Mouse (Mus musculus) liver, embryonic 12.5 days (tissue): ENCODE measurements around the gene Apba3. TPM values are rescaled to one million over a fixed set of nuclear protein-coding genes. Genes with fewer than 3 reads are reported as not detected.
A peak's percentile ranks its signal among the peaks of the same experiment; 100 is the strongest.

ENCODE experiments used
- ATAC-seq: fragments of 200-750 bp; cut with Nextera tagmentation; 2 replicates; pipeline ENCODE4 v1.8.0; 2017; ENCODE audit warnings: moderate number of reproducible peaks, mild to moderate bottlenecking, moderate library complexity
- H3K27ac ChIP-seq: fragments of 300-500 bp; sonication (generic); 2 replicates; pipeline ENCODE4 v1.5.1; 2016; ENCODE audit warnings: mild to moderate bottlenecking
- H3K27me3 ChIP-seq: fragments of 300-500 bp; sonication (generic); replicated peaks from 2 replicates; pipeline ENCODE4 v1.6.1; 2016; ENCODE audit warnings: mild to moderate bottlenecking, moderate library complexity
- H3K36me3 ChIP-seq: fragments of 300-500 bp; sonication (generic); 2 replicates; pipeline ENCODE4 v1.6.1; 2016; ENCODE audit warnings: mild to moderate bottlenecking, moderate library complexity
- H3K4me1 ChIP-seq: fragments of 300-500 bp; sonication (generic); 2 replicates; pipeline ENCODE4 v1.6.1; 2016
- H3K4me2 ChIP-seq: fragments of 300-500 bp; sonication (generic); 2 replicates; pipeline ENCODE4 v1.6.1; 2016; ENCODE audit warnings: mild to moderate bottlenecking, moderate library complexity
- H3K4me3 ChIP-seq: fragments of 300-500 bp; sonication (generic); 2 replicates; pipeline ENCODE4 v1.5.1; 2016; ENCODE audit warnings: mild to moderate bottlenecking, moderate library complexity
- H3K9ac ChIP-seq: fragments of 300-500 bp; sonication (generic); 2 replicates; pipeline ENCODE4 v1.6.1; 2016; ENCODE audit warnings: mild to moderate bottlenecking, moderate library complexity
- H3K9me3 ChIP-seq: fragments of 300-500 bp; sonication (generic); replicated peaks from 2 replicates; pipeline ENCODE4 v1.6.1; 2016; ENCODE audit warnings: mild to moderate bottlenecking, moderate library complexity
- WGBS: fragments of 180-500 bp; shearing (Covaris S2); methylation state at CpG from one replicate; pipeline ENCODE4 v1.1.7; 2016; ENCODE audit not compliant: insufficient replicate concordance; 5-methylcytosine and 5-hydroxymethylcytosine counted together
- polyA plus RNA-seq: library from polyadenylated mRNA; unstranded; fragments of >200 nt; fragmentation: Nextera tagmentation; extraction: Ambion mirVana; gene quantifications from 2 replicates; pipeline ENCODE4 v1.2.1, GENCODE M21; 2016

Gene Apba3
- polyA plus RNA-seq, 1 experiment from 2014 or later, result 30.4 TPM

- ATAC-seq, result no peak
- 62% methylated on average over 6 of the region's 6 CpGs for WGBS
- Histone ChIP-seq H3K36me3 (no peaks in the 10 kb centered on the region), H3K27me3 (peaks cover 84% of the 10 kb centered on the region), H3K9ac (no peak overlapping the region), H3K4me1 (peaks cover 24% of the 10 kb centered on the region), H3K27ac (no peak overlapping the region; the same call in 1 of the 2 replicates), H3K4me2 (no peak overlapping the region), H3K9me3 (no peaks in the 10 kb centered on the region), H3K4me3 (no peak overlapping the region)
Measured at GRCm38 (mm10) chr10:81234206-81234605, 32.6 kb upstream of the Apba3 start.

- Histone ChIP-seq H3K4me2 (no peak overlapping the region), H3K4me1 (peaks cover 24% of the 10 kb centered on the region), H3K9ac (no peak overlapping the region), H3K27me3 (peaks cover 84% of the 10 kb centered on the region), H3K9me3 (no peaks in the 10 kb centered on the region), H3K4me3 (no peak overlapping the region), H3K27ac (no peak overlapping the region), H3K36me3 (no peaks in the 10 kb centered on the region)
- 70% methylated on average over 12 of the region's 12 CpGs for WGBS
- ATAC-seq, result no peak
Measured at GRCm38 (mm10) chr10:81236471-81237268, 30.1 kb upstream of the Apba3 start.

GRCm38 (mm10) chr10:81238618-81239017 lies 28.1 kb upstream of the Apba3 start:
- peaks cover 11% of the 10 kb centered on the region; the same call in 1 of the 2 replicates for H3K4me1 ChIP-seq
- H3K4me3 ChIP-seq, result no peak overlapping the region
- no peaks in the 10 kb centered on the region for H3K36me3 ChIP-seq
- H3K27ac ChIP-seq, result no peak overlapping the region
- no peak overlapping the region for H3K9ac ChIP-seq
- no peak overlapping the region for H3K4me2 ChIP-seq
- 58% methylated on average over 2 of the region's 2 CpGs for WGBS
- no peaks in the 10 kb centered on the region for H3K9me3 ChIP-seq
- H3K27me3 ChIP-seq, result peaks cover 92% of the 10 kb centered on the region
- ATAC-seq, result no peak

DNA sequence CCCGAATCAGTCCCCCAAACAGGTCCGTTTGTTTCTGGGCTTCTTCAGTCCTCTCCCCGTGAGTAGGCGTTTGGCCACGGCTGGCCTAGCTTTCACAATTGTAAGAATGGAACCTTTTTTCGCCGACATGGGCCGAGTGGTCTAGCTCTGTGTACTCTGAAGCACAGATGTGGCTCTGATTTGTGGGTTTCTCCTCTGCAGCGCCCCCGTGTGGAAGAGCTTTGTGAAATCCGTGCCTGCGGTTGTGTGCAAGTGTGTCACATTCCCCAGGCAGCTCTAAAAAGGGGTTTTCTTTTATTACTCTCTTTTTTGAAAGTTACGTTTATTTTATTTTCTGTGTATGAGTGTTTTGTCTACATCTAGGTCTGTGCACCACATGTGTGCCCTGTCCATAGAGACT lies 25.9 kb upstream of the Apba3 start:
- no peaks in the 10 kb centered on the region for H3K9me3 ChIP-seq
- peaks cover 99% of the 10 kb centered on the region for H3K27me3 ChIP-seq
- H3K27ac ChIP-seq, result no peak overlapping the region
- no peak overlapping the region for H3K4me2 ChIP-seq
- WGBS, result 19% methylated on average over 13 of the region's 13 CpGs
- no peaks in the 10 kb centered on the region for H3K36me3 ChIP-seq
- no peak for ATAC-seq
- H3K4me1 ChIP-seq, result 0 out of 2 replicates have a peak, but pooled peaks cover 14% of the 10 kb centered on the region
- no peak overlapping the region for H3K4me3 ChIP-seq
- H3K9ac ChIP-seq, result no peak overlapping the region

DNA sequence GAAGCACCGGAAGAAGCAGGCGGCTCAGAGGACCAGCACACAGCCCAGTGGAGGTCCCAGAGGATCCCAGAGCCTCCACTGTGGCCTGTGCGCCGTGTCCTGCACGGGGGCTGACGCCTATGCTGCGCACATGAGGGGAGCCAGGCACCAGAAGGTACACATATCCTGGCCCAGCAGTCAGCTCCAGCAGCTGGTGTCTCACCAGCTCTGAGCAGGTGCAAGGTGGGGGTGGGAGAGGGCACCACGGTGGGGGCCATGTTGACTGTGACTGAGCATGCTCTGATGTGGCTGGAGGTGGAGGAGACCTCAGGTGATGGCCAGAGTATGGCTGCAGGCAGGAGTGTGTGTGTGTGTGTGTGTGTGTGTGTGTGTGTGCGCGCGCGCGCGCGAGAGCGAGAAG lies 24.7 kb upstream of the Apba3 start:
- ATAC-seq, result no peak
- 87% methylated on average over 16 of the region's 16 CpGs for WGBS
- Histone ChIP-seq H3K27me3 (peaks cover 94% of the 10 kb centered on the region), H3K9ac (no peak overlapping the region), H3K4me2 (no peak overlapping the region), H3K36me3 (no peaks in the 10 kb centered on the region), H3K27ac (no peak overlapping the region), H3K4me1 (0 out of 2 replicates have a peak, but pooled peaks cover 14% of the 10 kb centered on the region), H3K9me3 (no peaks in the 10 kb centered on the region), H3K4me3 (no peak overlapping the region)

- H3K27me3 ChIP-seq, result peaks cover 80% of the 10 kb centered on the region
- no peak overlapping the region for H3K27ac ChIP-seq
- H3K9ac ChIP-seq, result no peak overlapping the region
- H3K9me3 ChIP-seq, result no peaks in the 10 kb centered on the region
- no peak for ATAC-seq
- H3K4me1 ChIP-seq, result 0 out of 2 replicates have a peak, but pooled peaks cover 14% of the 10 kb centered on the region
- 61% methylated on average over 4 of the region's 4 CpGs for WGBS
- no peak overlapping the region for H3K4me3 ChIP-seq
- no peaks in the 10 kb centered on the region for H3K36me3 ChIP-seq
- H3K4me2 ChIP-seq, result no peak overlapping the region
Measured at GRCm38 (mm10) chr10:81244146-81244545, 22.6 kb upstream of the Apba3 start.

DNA sequence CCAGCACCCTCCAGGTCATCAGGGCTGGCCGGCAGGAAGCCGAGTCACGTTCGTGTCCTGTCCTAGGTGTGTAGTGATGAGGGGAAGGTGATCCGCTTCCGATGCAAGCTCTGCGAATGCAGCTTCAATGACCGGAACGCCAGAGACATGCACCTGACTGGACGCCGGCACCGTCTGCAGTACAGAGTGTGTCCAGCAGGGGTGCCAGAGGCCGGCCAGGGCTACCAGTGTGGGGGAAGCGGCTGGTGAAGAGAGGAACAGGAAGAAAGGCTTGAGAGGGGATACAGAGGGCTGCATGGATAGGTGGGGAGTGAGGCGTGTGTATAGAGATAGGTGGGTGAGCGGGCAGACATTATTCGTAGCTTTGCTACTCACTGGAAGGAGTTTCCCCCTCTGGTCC lies 22.2 kb upstream of the Apba3 start:
- no peak overlapping the region for H3K9ac ChIP-seq
- H3K4me2 ChIP-seq, result no peak overlapping the region; the same call in 1 of the 2 replicates
- H3K27ac ChIP-seq, result no peak overlapping the region
- H3K4me1 ChIP-seq, result 0 out of 2 replicates have a peak, but pooled peaks cover 16% of the 10 kb centered on the region
- ATAC-seq, result 0 out of 2 replicates have a peak, but pooled peaks have one; percentile 18
- no peak overlapping the region for H3K4me3 ChIP-seq
- 7% methylated on average over 17 of the region's 17 CpGs for WGBS
- peaks cover 76% of the 10 kb centered on the region for H3K27me3 ChIP-seq
- H3K9me3 ChIP-seq, result no peaks in the 10 kb centered on the region
- H3K36me3 ChIP-seq, result no peaks in the 10 kb centered on the region

GRCm38 (mm10) chr10:81245166-81245565 lies 21.6 kb upstream of the Apba3 start:
- Histone ChIP-seq H3K9me3 (no peaks in the 10 kb centered on the region), H3K4me1 (0 out of 2 replicates have a peak, but pooled peaks cover 15% of the 10 kb centered on the region), H3K36me3 (no peaks in the 10 kb centered on the region), H3K4me2 (no peak overlapping the region), H3K4me3 (no peak overlapping the region), H3K9ac (no peak overlapping the region), H3K27me3 (peaks cover 70% of the 10 kb centered on the region), H3K27ac (no peak overlapping the region)
- WGBS, result 75% methylated on average over 6 of the region's 6 CpGs
- ATAC-seq, result no peak

GRCm38 (mm10) chr10:81247804-81248203 lies 19.0 kb upstream of the Apba3 start:
- Histone ChIP-seq H3K27ac (no peak overlapping the region), H3K9me3 (no peaks in the 10 kb centered on the region), H3K4me1 (0 out of 2 replicates have a peak, but pooled peaks cover 15% of the 10 kb centered on the region), H3K4me2 (no peak overlapping the region), H3K4me3 (no peak overlapping the region), H3K36me3 (no peaks in the 10 kb centered on the region), H3K27me3 (peaks cover 69% of the 10 kb centered on the region), H3K9ac (no peak overlapping the region)
- no peak for ATAC-seq
- WGBS, result 74% methylated on average over 2 of the region's 2 CpGs

DNA sequence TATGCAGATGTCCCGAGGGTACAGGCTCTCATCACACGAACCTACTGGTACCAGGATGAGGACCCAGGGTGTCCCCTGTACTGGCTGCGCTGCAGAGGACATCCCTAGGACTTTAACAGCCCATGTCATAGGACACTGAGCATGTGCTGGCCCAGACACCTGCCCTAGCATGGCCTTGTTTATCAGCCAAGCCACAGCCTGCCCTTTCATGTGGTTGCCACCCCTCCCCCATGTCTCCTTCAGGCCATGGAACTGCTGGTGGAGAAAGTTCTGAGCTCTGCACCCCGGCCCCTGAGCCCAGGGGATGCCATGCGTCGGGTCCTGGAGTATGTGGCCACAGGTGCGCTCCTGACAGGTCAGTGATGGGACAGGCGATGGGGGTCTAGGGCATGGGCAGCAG lies 17.3 kb upstream of the Apba3 start:
- WGBS, result 68% methylated on average over 8 of the region's 8 CpGs
- peaks cover 69% of the 10 kb centered on the region for H3K27me3 ChIP-seq
- H3K4me3 ChIP-seq, result no peak overlapping the region
- no peak overlapping the region for H3K9ac ChIP-seq
- ATAC-seq, result no peak
- no peaks in the 10 kb centered on the region for H3K36me3 ChIP-seq
- H3K9me3 ChIP-seq, result no peaks in the 10 kb centered on the region
- no peak overlapping the region for H3K4me2 ChIP-seq
- H3K4me1 ChIP-seq, result 0 out of 2 replicates have a peak, but pooled peaks cover 14% of the 10 kb centered on the region
- H3K27ac ChIP-seq, result no peak overlapping the region

GRCm38 (mm10) chr10:81252424-81253419 lies 14.0 kb upstream of the Apba3 start, which contains the start of gene Matk:
Gene Matk (plus strand): TSS chr10:81252935.
- Histone ChIP-seq H3K27me3 (peaks cover 78% of the 10 kb centered on the region), H3K4me1 (peaks cover 14% of the 10 kb centered on the region), H3K27ac (no peak within 1 kb of the TSS), H3K9me3 (no peaks in the 10 kb centered on the region), H3K9ac (no peak within 1 kb of the TSS), H3K4me3 (no peak within 1 kb of the TSS), H3K4me2 (no peak within 1 kb of the TSS), H3K36me3 (no peaks in the 10 kb centered on the region)
- 12% methylated on average over 44 of the region's 44 CpGs for WGBS
- ATAC-seq, result no peak
